Mouse (Mus musculus) hindbrain, postnatal 0 days (tissue): ENCODE results near the gene Taf12. TPM values are rescaled to one million over a fixed set of nuclear protein-coding genes. Genes with fewer than 3 reads are reported as not detected.

Experiments used
- ATAC-seq: fragments of 200-750 bp; cut with Nextera tagmentation; 2 replicates; pipeline ENCODE4 v1.8.0; 2017; ENCODE audit warnings: mild to moderate bottlenecking, moderate TSS enrichment, moderate library complexity
- DNase-seq: peaks from one replicate; pipeline ENCODE4 v3.0.0-alpha.2; 2015; ENCODE audit warnings: low spot score
- H3K27ac ChIP-seq: fragments of 300-500 bp; sonication (generic); 2 replicates; pipeline ENCODE4 v1.5.1; 2014; ENCODE audit warnings: mild to moderate bottlenecking
- H3K27me3 ChIP-seq: fragments of 300-500 bp; sonication (generic); 2 replicates; pipeline ENCODE4 v1.6.1; 2014; ENCODE audit warnings: low read length, mixed read lengths; ENCODE audit not compliant: insufficient read depth
- H3K36me3 ChIP-seq: fragments of 300-500 bp; sonication (generic); 2 replicates; pipeline ENCODE4 v1.6.1; 2014; ENCODE audit warnings: low read length, mixed read lengths; ENCODE audit not compliant: insufficient read depth
- H3K4me1 ChIP-seq: fragments of 300-500 bp; sonication (generic); 2 replicates; pipeline ENCODE4 v1.6.1; 2014; ENCODE audit warnings: antibody characterized with exemption, low read length, mixed read lengths; ENCODE audit not compliant: insufficient read depth
- H3K4me2 ChIP-seq: fragments of 300-500 bp; sonication (generic); 2 replicates; pipeline ENCODE4 v1.6.1; 2014; ENCODE audit warnings: low read depth, mild to moderate bottlenecking, low read length, moderate library complexity, mixed read lengths
- H3K4me3 ChIP-seq: fragments of 300-500 bp; sonication (generic); 2 replicates; pipeline ENCODE4 v1.5.1; 2014; ENCODE audit warnings: low read length
- H3K9ac ChIP-seq: fragments of 300-500 bp; sonication (generic); replicated peaks from 2 replicates; pipeline ENCODE4 v1.6.1; 2014; ENCODE audit warnings: mild to moderate bottlenecking, low read length, moderate library complexity, mixed read lengths
- H3K9me3 ChIP-seq: fragments of 300-500 bp; sonication (generic); 2 replicates; pipeline ENCODE4 v1.6.1; 2016; ENCODE audit warnings: low read length, mixed read lengths
- CTCF ChIP-seq: IDR thresholded peaks from 2 replicates; pipeline ENCODE4 v1.5.1; 2016; ENCODE audit warnings: antibody characterized with exemption, control low read depth, low read depth
- WGBS: fragments of 180-500 bp; shearing (Covaris S2); extraction: QIAGEN DNeasy Blood & Tissue Kit; methylation state at CpG from one replicate; pipeline ENCODE4 v1.1.7; 2014; 5-methylcytosine and 5-hydroxymethylcytosine counted together
- polyA plus RNA-seq: library from polyadenylated mRNA; unstranded; fragments of >200 nt; fragmentation: Nextera tagmentation; extraction: Ambion mirVana; gene quantifications from 2 replicates; pipeline ENCODE4 v1.2.1, GENCODE M21; 2015
- total RNA-seq: library from RNA; depleted of rRNA; stranded (reverse); fragments of >200 nt; gene quantifications from 2 replicates; pipeline ENCODE4 v1.2.3, GENCODE M21; 2014

The Taf12 gene
- total and polyA plus RNA-seq, 2 experiments from 2014 or later: 7.6 to 30.5 TPM

DNA sequence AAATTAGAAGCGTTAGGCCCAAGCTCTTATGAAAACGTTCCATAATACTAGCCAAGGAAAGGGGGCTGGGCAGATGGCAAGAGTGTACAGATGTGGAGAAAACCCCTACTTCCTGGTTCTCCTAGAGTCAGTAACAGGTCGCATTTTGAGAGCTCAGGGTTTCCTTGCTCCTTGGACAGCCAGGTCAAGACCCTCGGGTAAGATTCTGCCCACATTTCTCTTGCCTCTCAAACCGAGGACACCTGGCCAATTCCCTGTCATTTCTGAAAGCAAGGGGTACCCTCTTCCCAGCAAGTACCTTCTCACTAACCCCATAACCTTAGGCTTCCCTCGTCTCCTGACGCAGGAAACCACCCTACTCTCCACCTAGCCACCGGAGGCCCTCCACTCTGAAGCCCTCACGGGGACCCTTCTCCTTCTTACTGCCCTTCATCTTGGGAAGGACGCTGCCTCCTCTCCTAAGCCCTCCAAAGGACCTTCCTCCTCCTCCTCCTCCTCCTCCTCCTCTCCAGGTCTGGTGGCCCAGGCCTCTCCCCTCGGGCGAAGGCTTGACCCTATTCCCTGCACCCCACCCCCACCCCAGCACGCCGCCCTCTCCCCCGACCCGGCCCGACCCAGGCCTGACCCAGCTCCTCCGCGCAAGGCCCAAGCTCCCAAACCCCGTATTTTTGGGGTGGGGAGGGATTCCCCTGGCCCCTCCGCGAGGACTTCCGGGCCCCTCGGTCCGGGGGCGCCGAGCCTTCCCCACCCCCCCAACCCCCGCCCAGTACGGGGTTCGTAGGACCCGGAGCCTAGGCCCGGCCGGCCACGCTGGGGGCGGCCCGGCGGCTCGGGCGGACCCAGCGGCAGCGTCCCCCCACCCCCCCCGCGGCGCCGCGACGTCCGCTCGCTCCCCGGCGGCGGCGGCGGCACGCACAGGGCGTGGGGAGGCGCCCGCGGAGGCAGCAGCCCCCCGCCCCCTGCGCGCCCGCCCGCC lies 13.5 kb upstream of the Taf12 start:
- Histone ChIP-seq H3K27ac (peak overlapping the region; percentile 92), H3K9me3 (no peaks in the 10 kb centered on the region), H3K4me3 (peak overlapping the region; percentile 81), H3K27me3 (no peaks in the 10 kb centered on the region), H3K9ac (peak overlapping the region; percentile 94), H3K4me2 (peak overlapping the region; percentile 64), H3K36me3 (no peaks in the 10 kb centered on the region), H3K4me1 (peaks cover 15% of the 10 kb centered on the region; the same call in 1 of the 2 replicates)
- DNase-seq: peak; percentile 87
- WGBS: 2% methylated on average over 42 of the region's 64 CpGs
- ATAC-seq: peak; percentile 90
- TF ChIP-seq CTCF: no peak

DNA sequence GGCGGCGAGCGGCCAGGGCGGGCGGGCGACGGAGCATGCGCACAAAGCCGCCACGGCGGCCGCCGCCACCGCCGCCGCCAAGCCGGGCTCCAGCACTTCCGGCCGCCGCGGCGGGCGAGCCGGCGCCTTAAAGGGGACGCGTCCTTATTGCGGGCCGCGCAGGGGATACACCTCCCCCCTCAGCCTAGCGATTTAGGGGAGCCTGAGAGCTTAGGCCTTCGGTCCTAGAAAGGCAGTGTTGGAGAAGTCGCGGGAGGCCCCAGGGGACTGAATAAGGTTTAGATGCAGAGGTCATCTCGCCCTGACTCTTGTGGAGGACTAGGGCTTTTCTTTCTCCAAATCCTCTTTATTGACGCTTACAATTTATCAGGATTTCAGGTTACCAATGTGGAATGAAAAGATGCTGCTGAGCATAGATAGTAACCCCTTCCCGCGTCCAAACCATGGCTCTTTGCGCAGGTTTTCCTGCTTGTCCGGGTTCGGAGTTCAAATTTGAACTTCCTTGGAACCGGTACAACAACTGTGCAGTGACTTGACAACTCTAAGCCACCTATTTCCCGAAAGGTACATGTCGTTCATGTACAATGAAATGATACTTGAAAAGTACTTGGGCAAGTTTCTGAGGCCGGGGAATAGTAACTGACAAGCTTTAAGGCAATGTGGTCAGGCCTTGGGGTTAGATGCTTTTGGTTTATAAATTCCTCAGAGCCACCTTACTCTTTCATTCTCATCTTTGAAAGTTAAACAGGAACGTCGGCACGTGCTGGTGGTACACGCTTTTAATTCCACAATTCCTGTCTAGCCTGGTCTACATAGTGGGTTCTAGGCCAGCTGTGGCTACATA lies 12.4 kb upstream of the Taf12 start, which contains the start of gene Gmeb1:
Gene Gmeb1 (minus strand): TSS at position 89 of the 844 bp plus-strand sequence.
- Histone ChIP-seq H3K36me3 (no peaks in the 10 kb centered on the region), H3K4me2 (peak within 1 kb of the TSS; percentile 64), H3K9ac (peak within 1 kb of the TSS; percentile 94), H3K27me3 (no peaks in the 10 kb centered on the region), H3K4me3 (peak within 1 kb of the TSS; percentile 81), H3K9me3 (no peaks in the 10 kb centered on the region), H3K4me1 (peaks cover 15% of the 10 kb centered on the region; the same call in 1 of the 2 replicates), H3K27ac (peak within 1 kb of the TSS; percentile 92)
- peak; percentile 92 for DNase-seq
- TF ChIP-seq CTCF: no peak
- WGBS: 17% methylated on average over 36 of the region's 49 CpGs
- peak; percentile 92 for ATAC-seq

- no peak overlapping the region for H3K9ac ChIP-seq
- TF ChIP-seq CTCF: no peak
Measured at GRCm38 (mm10) chr4:132262358-132262616, 11.9 kb upstream of the Taf12 start.

DNA sequence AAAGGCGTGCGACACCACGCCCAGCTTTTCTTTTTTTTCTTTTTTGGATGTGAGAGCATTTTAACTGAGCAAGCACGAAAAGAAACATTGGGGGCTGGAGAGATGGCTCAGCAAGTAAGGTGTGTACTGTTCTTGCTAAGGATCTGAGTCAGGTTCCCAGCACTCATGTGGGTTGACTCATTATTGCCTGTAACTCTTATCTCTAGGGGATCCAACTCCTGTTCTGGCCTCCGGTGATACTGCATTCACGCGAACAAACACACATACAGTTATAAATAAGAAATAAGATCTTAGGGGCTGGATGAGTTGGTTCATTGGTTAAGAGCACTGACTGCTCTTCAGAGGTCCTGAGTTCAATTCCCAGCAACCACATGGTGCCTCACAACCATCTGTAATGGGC lies 10.9 kb upstream of the Taf12 start:
- no peak overlapping the region for H3K4me3 ChIP-seq
- no peaks in the 10 kb centered on the region for H3K9me3 ChIP-seq
- no peak overlapping the region for H3K4me2 ChIP-seq
- DNase-seq: no peak
- no peak for ATAC-seq
- H3K36me3 ChIP-seq: no peaks in the 10 kb centered on the region
- whole genome bisulfite sequencing: 94% methylated on average over 7 of the region's 7 CpGs
- no peak overlapping the region for H3K27ac ChIP-seq
- no peak overlapping the region for H3K9ac ChIP-seq
- H3K4me1 ChIP-seq: peaks cover 15% of the 10 kb centered on the region; the same call in 1 of the 2 replicates
- no peak for TF ChIP-seq CTCF
- H3K27me3 ChIP-seq: no peaks in the 10 kb centered on the region

More at GRCm38 (mm10) chr4:132262358-132262616, 11.9 kb upstream of the Taf12 start:
- H3K27me3 ChIP-seq: no peaks in the 10 kb centered on the region
- H3K27ac ChIP-seq: no peak overlapping the region
- DNase-seq: no peak
- no peaks in the 10 kb centered on the region for H3K9me3 ChIP-seq
- ATAC-seq: no peak
- no peaks in the 10 kb centered on the region for H3K36me3 ChIP-seq
- no peak overlapping the region for H3K4me3 ChIP-seq
- peaks cover 15% of the 10 kb centered on the region; the same call in 1 of the 2 replicates for H3K4me1 ChIP-seq
- 75% methylated on average over 5 of the region's 5 CpGs for WGBS
- H3K4me2 ChIP-seq: no peak overlapping the region; the same call in 1 of the 2 replicates

GRCm38 (mm10) chr4:132266835-132267349 lies 7.3 kb upstream of the Taf12 start:
- Histone ChIP-seq H3K36me3 (no peaks in the 10 kb centered on the region), H3K4me3 (no peak overlapping the region), H3K27me3 (no peaks in the 10 kb centered on the region), H3K9ac (no peak overlapping the region), H3K4me1 (0 out of 2 replicates have a peak, but pooled peaks cover 3% of the 10 kb centered on the region), H3K9me3 (no peaks in the 10 kb centered on the region), H3K27ac (no peak overlapping the region), H3K4me2 (no peak overlapping the region)
- ATAC-seq: no peak
- 82% methylated on average over 3 of the region's 3 CpGs for WGBS
- DNase-seq: no peak
- TF ChIP-seq CTCF: no peak
